Mouse (Mus musculus) heart, adult 8-10 months (tissue): ENCODE data around the gene Aifm2. TPM values are rescaled to one million over a fixed set of nuclear protein-coding genes. Genes with fewer than 3 reads are reported as not detected.

Experiments used
- DNase-seq: peaks from one replicate; pipeline ENCODE4 v3.0.0; 2022; ENCODE audit warnings: low spot score
- microRNA-seq: library from miRNA; unstranded; fragments of <30 nt; microRNA quantifications from one replicate; pipeline ENCODE4 v1.2.0, GENCODE M21; 2022
- total RNA-seq, 4 experiments: library from RNA; stranded (reverse); gene quantifications; 2 replicates each; pipeline ENCODE4 v1.2.4; 2022

Gene Aifm2
- total RNA-seq, 4 experiments from 2014 or later, result 21.1 to 29.9 (median 25.6) TPM

DNA sequence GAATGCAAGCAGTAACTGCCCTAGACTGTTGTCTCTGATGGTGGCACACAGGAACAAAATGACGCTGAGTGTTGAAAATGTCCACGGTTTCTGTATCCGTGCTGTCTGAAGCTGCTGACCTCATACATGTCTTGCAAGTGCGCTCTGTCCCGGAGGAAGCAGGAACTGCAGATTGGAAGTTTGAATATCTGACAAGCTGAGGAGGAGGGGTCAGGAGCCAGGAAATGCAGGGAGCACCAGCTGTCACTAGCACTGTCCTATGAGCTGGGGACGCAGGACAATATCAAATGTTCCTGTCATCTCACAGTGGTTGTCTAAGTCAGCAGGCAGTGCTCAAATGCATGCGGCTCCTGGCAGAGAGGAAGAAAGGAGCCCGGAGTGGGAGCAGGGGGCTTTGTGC, 49.6 kb downstream of the Aifm2 start:
- DNase-seq, result peak; percentile 26

DNA sequence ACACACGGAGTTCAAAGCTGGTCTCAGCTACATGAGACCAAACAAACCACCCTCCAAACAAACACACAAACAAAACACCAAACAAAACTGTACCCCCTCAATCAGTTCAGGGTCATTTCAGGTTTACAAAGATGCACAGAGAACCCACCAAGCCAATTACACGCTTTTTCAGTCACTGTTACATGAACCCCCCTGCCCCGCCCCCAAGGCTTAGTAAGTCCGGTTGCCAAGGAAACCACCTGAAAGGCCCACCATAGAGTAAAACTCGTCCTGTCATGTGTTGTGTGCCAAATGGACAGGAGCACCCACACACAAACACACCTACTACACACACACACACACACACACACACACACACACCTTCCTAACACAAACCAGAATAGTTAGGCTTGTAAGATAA, 50.5 kb downstream of the Aifm2 start:
- no peak for DNase-seq

DNA sequence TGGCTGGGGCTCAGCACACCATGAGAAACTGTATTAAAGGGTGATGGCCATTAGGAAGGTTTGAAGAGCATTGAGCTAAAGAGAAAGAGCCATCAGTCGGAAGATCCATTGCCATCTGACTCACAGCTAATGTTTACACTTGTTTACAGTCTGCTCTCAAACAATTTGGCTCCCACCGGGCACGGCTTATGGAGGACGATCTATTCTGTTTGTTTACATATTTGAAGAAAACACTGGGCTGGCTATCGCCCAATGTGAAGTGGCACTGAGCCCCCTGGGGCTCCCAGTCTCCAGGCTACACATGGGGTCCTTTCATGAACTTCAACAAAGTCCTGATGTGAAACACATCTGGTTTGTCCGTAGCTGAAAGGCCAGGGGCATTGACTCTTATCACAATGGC, 51.7 kb downstream of the Aifm2 start:
- DNase-seq, result no peak

DNA sequence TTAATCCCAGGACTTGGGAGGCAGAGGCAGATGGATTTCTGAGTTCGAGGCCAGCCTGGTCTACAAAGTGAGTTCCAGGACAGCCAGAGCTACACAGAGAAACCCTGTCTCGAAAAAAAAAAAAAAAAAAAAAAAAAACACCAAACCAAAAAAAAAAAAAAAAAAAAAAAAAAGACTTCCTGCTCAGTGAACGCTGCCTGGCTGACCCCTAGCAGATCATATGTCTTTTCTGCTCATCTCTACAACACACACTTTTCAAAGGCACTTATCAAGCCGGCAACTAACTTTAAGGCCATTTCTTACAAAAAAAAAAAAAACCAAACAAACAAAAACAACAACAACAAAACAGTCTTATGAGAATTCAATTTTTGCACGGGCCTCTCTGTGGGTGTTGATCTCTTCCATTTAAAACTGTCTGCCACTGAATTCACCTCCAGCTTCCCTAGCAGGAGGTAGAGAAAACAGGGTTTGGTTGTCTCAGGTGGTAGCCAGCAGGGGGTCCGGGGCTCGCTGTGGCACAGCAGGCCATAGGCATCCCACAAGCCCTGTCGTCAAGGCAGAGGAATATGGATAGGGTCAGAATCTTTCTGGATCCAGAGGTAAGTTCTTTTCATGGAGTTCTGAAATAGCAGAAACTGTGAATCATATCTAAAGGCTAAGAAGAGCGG, 66.5 kb downstream of the Aifm2 start:
- DNase-seq, result no peak

DNA sequence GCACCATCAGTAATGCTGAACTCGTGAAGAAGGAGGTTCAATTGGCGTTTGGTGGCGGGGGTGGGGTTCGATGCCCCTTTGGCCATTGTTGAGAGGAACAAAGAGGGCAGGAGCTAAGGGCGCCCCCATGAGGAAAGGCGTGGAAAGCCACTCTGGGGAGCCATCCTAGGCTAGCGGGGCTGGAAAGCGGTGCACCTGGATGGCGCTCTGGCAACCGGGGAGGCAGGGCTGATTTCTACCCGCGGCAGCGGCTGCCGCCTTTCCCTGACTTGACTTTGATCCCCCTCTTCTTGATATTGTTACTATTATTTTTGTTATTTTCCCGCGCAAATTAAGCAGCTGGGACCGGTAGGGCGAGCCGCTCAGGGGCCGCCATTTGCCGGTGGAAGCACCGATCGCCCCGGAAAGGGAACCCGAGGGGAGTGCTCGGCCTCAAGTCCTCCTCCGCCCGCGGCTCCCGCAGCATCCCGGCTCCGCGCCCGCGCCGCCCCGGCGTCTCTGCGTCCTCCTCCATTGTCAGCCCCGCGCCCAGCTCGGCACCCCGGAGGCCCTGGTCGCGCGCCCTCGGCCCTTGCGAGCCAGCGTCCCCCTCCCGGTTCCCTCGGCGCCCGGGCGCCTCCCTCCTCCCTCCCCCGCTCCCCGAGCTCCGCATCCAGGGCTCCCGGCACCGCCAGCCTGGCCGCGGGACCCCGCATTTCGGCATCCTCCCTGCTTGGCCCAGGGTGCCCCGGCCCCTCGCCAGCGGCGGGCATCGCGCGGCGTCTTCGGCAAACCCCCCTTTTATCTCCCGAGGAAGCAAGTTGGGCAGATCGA, 67.9 kb downstream of the Aifm2 start:
- DNase-seq, result peak; percentile 8

DNA sequence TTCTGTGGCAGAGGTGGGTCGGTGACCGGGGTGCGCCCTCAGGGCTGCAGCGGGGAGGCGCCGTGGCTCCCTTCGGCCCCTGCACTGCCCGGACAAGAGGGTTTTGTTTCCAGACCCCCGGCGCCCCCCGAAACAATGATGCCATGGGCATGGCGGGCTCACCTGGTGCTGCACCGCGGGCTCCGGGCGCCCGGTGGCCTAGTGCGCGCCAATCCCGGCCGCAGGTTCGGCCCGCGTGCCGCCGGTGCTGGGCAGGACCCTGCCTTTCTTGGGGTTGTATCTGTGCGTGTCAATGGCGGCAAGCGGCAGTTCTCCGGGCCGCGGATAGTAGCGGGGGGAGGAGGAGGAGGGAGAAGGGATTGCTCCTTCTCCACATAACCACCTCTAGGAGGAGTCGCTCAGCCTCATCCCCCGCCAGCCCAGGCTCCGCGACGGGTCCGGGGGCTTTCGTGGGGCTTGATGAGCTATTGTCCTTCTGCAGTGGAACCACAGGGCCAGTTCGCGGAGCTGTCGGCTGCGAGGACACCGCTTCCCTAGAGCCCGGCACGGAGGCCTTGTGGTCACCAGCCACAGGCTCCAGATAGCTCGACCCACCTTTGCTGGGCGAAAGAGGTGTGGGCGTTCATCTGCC, 68.7 kb downstream of the Aifm2 start, which contains the start of gene H2afy2:
TSS of gene H2afy2 (minus strand) at position 527 of the 631 bp plus-strand sequence.
- DNase-seq, result peak; percentile 31

DNA sequence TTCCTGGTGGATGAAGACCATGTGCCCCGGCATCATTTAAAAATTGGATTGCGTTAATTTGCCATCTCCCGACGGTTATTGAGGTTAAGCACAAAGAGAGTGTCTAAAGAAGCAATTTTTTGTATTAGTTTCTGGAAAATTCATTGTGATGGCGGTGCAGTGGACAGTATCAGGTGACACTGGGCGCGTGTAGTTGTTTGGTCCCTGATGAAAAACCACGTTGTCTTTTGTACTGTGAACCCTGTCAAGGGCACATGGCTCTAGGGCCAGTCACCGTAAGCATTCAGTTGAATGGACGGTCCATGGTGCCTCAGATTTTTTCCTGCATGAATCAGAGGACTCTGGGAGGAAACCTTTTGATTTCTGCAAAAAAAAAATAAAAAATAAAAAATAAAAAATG, 69.4 kb downstream of the Aifm2 start:
- no peak for DNase-seq

DNA sequence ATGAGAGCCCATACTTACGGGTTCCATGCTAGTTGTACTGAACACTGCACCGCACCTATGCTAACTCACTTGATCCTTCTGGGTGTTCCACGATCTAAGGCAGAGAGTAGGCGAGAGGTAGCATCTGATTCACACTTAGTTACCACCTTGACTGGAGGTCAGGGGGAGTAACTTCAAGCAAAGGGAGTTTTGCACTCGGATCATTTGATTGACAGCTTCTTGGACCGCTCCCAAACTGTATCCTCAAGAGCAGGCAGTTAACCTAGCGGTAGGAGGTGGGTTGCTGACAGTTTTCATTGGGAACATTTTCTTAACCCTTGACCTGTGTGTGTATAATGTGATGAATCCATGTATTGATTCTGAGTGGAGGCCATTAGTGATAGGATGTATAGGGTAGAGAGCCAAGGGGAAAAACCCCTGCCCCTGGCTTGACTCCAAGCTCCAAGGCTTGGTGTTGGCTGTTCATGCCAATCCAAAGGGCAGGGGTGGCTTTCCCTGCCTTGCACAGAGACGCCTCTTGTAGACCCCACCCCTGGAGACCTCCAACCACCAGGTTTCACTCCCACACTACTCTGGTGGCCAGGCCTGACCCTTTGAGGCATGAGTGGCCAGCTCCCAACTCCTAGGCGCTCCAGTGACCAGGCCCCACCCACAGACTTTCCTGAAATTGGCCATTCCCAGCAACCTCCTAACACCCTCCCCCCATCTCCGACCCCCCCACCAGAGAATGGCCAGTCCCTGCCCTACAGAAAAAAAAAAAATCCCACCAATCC, 72.7 kb downstream of the Aifm2 start:
- DNase-seq, result no peak

DNA sequence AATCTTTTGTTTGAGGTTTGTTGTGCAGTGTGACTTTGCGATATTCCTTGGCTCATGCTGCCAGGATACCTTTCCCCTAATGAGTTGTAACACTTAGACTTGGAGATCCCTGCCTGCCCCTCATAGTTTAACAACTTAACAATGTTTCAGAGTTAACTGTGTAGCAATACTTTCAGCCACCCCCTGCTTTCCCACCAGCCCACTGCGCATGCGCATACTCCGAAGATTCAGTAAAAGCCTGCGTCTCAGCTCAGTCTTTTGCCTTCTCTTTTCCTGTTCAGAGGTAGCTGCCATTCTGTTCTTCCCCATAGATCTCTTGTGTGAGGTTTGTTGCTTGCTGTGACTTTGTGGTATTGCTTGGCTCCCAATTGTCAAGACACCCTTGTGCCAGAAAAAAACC, 73.4 kb downstream of the Aifm2 start:
- no peak for DNase-seq

Small RNA genes lying within 50 kb of the gene (microRNA-seq; reads per million reads assigned to microRNA genes)
- gene Mir5108, result not detected

Other genes with a start within 250 kb of the Aifm2 start
- gene Lrrc20, start 239.5 kb upstream of the Aifm2 start, total RNA-seq, result 10 to 100 TPM; 32.7 to 43.3 (median 40.3) TPM
- gene Npffr1, start 119.8 kb upstream of the Aifm2 start, total RNA-seq, result under 1 TPM in 2 of 4 experiments, not detected in 2; 0.08 to 0.13 TPM
- gene Ppa1, start 66.7 kb upstream of the Aifm2 start, total RNA-seq, result 10 to 100 TPM; 71.2 to 81.2 (median 74.4) TPM
- gene Sar1a, start 35.0 kb upstream of the Aifm2 start, total RNA-seq, result 100 to 1,000 TPM; 159 to 182 (median 170) TPM
- gene Tysnd1, start 19.7 kb upstream of the Aifm2 start, total RNA-seq, result 10 to 100 TPM; 21.8 to 24.1 (median 23.6) TPM
- gene H2afy2, start 68.9 kb downstream of the Aifm2 start, total RNA-seq, result 1 to 10 TPM; 3.7 to 5.2 (median 4.6) TPM